Mouse (Mus musculus): ENCODE results near the gene Hrk. TPM values are rescaled to one million over a fixed set of nuclear protein-coding genes. Genes with fewer than 3 reads are reported as not detected.

Hrk gene
- not detected in 2 replicates for polyA plus RNA-seq (2015; fragmentation: Nextera tagmentation; extraction: Ambion mirVana)

DNA sequence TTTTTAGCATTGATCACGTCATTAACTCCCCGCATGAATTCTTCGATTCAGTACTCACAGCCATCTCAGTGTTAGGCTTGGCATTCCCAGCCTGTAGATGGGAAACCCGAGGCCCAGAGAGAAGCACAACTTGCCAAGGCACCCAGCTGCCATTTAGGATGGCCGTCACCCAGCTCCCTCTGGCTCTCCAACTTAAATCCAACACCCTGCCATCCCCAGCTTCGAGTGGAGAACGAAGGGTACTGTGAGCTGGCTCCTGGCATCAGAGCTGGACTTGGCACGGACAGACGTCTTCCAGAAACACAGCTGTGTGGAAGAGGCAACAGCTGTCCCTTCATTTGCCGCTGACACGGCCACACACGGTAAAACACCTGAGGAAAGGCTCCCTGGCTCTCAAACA is at the start of gene Hrk:
Gene Hrk (plus strand): TSS at position 68 of the 400 bp plus-strand sequence.

GRCm38 (mm10) chr5:118154839-118155564 is 9.4 kb upstream of the Hrk start, which contains the start of gene Fbxw8:
TSS of gene Fbxw8 (minus strand) at chr5:118155464.

Other genes starting within 250 kb of the Hrk start
- 26.0 and 27.7 TPM in 2 replicates for gene Fbxo21, start 187.9 kb upstream of the Hrk start, polyA plus RNA-seq (2015; fragmentation: Nextera tagmentation; extraction: Ambion mirVana)
- 2.3 and 3.0 TPM in 2 replicates for gene Tesc, start 136.9 kb upstream of the Hrk start, polyA plus RNA-seq (2015; fragmentation: Nextera tagmentation; extraction: Ambion mirVana)
- 20.8 and 23.7 TPM in 2 replicates for gene Fbxw8, start 9.2 kb upstream of the Hrk start, polyA plus RNA-seq (2015; fragmentation: Nextera tagmentation; extraction: Ambion mirVana)
- gene Rnft2, start 80.5 kb downstream of the Hrk start, polyA plus RNA-seq (2015; fragmentation: Nextera tagmentation; extraction: Ambion mirVana) = 0.57 and 1.2 TPM in 2 replicates
- gene 2410131K14Rik, start 80.6 kb downstream of the Hrk start, polyA plus RNA-seq (2015; fragmentation: Nextera tagmentation; extraction: Ambion mirVana) = 4.3 and 4.8 TPM in 2 replicates